Mouse (Mus musculus) megakaryocyte, embryonic 14.5 days (primary cell): ENCODE data around the gene Vav1.

Experiments used
- FLI1 ChIP-seq: IDR thresholded peaks from 2 replicates; pipeline ENCODE4 v1.6.1; 2012; ENCODE audit warnings: low read length, inconsistent platforms, mixed read lengths
- GATA1 ChIP-seq: IDR thresholded peaks from 3 replicates; pipeline ENCODE4 v1.6.1; 2012; ENCODE audit warnings: mixed read lengths, low read length, inconsistent platforms, borderline replicate concordance

DNA sequence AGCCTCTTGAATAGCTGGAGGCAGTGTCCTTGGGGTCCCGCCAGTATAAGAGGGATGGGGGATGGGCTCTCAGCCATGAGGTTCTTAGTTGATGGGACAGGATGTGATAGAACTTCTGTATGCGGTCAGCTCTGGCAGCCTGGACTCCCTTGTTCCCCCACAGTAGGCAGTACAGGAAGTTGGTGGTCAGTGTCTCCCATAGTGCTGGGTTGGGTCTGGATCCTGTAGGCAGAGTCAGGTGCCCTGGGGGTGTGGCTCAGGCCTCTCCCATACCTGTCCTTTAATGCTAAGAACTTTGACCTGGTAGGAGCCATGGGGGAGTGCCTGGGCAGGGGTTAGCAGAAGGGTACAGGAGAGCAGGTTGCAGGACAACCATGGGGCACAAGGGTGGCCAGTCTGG lies 14.7 kb upstream of the Vav1 start:
- TF ChIP-seq GATA1, result no peak
- no peak for TF ChIP-seq FLI1
